Mouse (Mus musculus): ENCODE data around the gene Erc2.

DNA sequence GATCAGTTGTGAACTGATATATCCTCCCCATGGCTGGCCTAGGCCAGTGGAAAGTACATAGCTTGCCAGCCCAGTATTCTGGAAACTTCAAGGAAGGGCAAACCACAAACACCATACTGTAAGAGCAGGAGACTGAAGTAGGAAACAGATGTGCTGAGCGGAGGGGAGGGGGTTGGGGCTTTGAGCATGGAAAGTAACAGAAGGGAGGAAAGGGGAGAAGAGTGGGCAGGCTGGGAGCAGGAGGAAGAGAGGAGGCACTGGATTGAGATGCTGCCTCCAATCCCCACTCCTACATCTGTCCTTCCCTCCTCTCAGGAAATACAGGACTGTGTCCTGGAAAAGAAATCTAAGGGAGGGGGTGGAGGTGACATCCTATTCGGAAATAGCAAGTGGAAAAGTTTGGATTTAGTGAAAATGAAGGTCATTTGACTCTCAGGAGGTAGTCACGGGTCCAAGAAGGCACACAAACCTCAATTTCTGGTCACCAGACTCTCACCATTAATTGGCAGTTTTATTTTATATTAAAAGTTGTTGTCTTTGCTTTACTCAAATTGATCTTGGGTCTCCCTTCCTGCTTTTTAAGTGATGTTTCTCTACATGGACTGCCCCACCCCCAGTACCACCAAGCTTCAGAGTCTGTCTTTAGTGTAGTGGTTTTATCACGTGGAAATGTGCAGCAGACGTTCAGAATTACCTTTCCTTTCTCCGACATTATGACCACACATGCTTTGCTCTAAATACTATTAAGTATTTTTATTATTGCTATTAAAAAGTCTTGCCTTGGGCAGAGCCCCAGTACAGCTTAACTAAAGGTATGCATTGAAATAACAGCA lies 167.1 kb downstream of the Erc2 start:
- TF ChIP-seq CTCF (IDR thresholded peaks at IDR 0.05; ENCODE audit: control insufficient read depth, insufficient read depth, insufficient read length) (no peak), USF1 (IDR thresholded peaks at IDR 0.05; ENCODE audit: low read depth) (no peak), MYOD1 (IDR thresholded peaks at IDR 0.05; ENCODE audit: control insufficient read depth, insufficient read length, low read depth) (no peak)
